Mouse (Mus musculus) heart, adult 2 months (tissue): ENCODE measurements around the gene Rnh1.

Source experiments
- CTCF ChIP-seq: fragments of 200-600 bp; IDR thresholded peaks from 2 replicates; pipeline ENCODE4 v1.8.1; 2022; ENCODE audit warnings: antibody characterized with exemption, mild to moderate bottlenecking, moderate library complexity
- EP300 ChIP-seq: fragments of 200-500 bp; IDR thresholded peaks from 2 replicates; pipeline ENCODE4 v1.6.1; 2011; ENCODE audit warnings: low read depth, low read length, control low read depth; ENCODE audit not compliant: insufficient read depth
- POLR2A ChIP-seq: fragments of 200-500 bp; IDR thresholded peaks from 2 replicates; pipeline ENCODE4 v1.6.1; 2011; ENCODE audit warnings: mild to moderate bottlenecking, low read depth, low read length, control low read depth; ENCODE audit not compliant: insufficient read depth

DNA sequence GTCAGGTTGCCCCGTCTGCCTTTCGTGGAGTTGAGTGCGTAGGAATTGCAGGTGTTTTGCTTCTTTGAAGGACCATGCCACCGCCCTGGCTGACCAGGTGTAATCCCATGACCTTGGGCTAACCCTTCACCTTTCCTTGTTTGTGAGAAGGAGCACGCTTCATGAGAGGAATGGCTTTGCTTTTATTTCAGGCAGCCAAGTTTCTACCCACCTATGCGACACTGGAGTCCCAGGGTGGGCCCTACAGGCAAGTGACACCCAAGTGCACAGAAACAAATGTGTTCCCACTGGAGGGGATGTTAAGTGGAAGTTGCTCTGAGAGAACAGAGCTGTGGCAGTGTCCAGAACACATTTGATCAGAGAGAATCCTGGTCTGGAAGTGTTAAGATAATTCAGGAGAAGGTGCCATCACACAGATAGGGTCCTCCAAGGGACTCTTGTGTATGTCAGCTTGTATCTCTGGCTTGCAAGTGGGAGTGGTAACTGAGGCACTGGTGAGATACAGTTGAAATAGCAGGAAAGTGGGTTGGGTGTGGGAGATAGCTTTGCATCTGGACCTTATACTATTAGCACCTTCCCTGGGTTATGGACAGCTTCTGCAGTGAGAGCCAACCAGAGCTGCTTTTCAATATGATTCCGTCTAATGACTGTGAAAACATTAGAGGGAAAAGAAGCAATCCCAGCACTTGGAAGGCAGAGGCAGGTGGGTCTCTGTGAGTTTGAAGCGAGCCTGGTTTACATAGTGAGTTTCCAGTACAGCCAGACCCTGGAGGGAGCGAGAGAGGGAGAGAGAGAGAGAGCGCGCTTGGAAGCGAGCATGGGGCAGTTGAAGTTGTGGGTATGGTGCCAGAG, 40.5 kb downstream of the Rnh1 start:
- no peak for TF ChIP-seq CTCF
- TF ChIP-seq POLR2A = no peak
- TF ChIP-seq EP300 = no peak
